Mouse (Mus musculus) testis, adult 2 months (tissue): ENCODE data around the gene Otud1.

Experiments used
- CTCF ChIP-seq: fragments of 200-500 bp; IDR thresholded peaks from 2 replicates; pipeline ENCODE4 v1.5.1; 2012; ENCODE audit warnings: low read depth, mild to moderate bottlenecking, inconsistent platforms, low read length, moderate library complexity; ENCODE audit not compliant: control insufficient read depth, insufficient read depth, insufficient replicate concordance
- POLR2A ChIP-seq: fragments of 200-500 bp; IDR thresholded peaks from 2 replicates; pipeline ENCODE4 v1.6.1; 2012; ENCODE audit warnings: low read depth, mild to moderate bottlenecking, inconsistent platforms, low read length, moderate library complexity; ENCODE audit not compliant: control insufficient read depth

DNA sequence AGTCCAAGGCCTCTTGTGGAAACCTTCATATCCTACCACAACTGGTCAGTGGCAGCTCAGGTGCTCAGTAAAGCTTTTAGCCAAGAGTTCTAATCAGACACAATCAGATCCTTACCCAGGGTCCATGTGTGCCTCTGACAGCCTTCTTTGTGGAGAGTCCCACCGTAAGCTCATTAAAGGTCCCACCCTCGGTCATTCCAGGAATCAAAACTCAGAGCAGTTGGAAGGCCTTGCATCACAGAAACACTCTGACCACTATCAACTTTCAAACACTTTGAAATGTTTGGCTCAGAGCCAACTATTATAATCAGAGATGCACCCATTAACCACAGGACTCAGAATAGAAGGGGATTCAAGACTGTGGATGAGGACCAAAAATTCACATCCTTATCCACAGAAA, 12.4 kb upstream of the Otud1 start:
- TF ChIP-seq CTCF (no peak), POLR2A (no peak)
